ENCODE assay signal across 9 mouse cellular contexts in genomic region chr13:30003169-30003568, GRCm38 (mm10). TPM values are rescaled to one million over a fixed set of nuclear protein-coding genes. Genes with fewer than 3 reads are reported as not detected.
DNase-seq lines count a peak whose midpoint lies in the region; ATAC-seq and TF ChIP-seq lines count a peak whose summit lies in the region.
"Had no signal": no experiment of that assay in that cellular context is flagged by ENCODE, and none has a peak within 500 bp of the region (broad histone marks: within the 10 kb centered on the region; RNA-seq: fewer than 3 reads in every experiment).

No protein-coding gene starts in this region.

- no peaks in the 10 kb centered on the region for H3K27me3 ChIP-seq in kidney, postnatal 0 days (ENCODE audit: insufficient read depth, low read length)

- no peak overlapping the region for H3K27ac ChIP-seq in kidney, postnatal 0 days

- no peaks in the 10 kb centered on the region for H3K9me3 ChIP-seq in kidney, postnatal 0 days (replicated peaks; ENCODE audit: low read length)

- H3K4me3 ChIP-seq in kidney, postnatal 0 days (replicated peaks; ENCODE audit: low read depth, low read length) = no peak overlapping the region

- H3K4me1 ChIP-seq in kidney, postnatal 0 days (replicated peaks; ENCODE audit: insufficient read depth, low read length) = 0 out of 2 replicates have a peak, but pooled peaks cover 2% of the 10 kb centered on the region

- no peaks in the 10 kb centered on the region for H3K36me3 ChIP-seq in kidney, postnatal 0 days (ENCODE audit: insufficient read depth, low read length)

- WGBS in kidney, postnatal 0 days = 56% methylated on average over 11 of the region's 11 CpGs

- peak overlapping the region; percentile 10; the same call in 1 of the 2 replicates for H3K4me2 ChIP-seq in kidney, postnatal 0 days (ENCODE audit: low read length)

- ATAC-seq in kidney, postnatal 0 days (replicated peaks; ENCODE audit: low FRiP score, low read depth) = no peak
- peak; percentile 95 for ATAC-seq in CD4-positive, CD25-positive, alpha-beta regulatory T cell, adult 4 months
- peak; percentile 79 for ATAC-seq in monocyte, adult 5-6 weeks (replicated peaks; ENCODE audit: insufficient number of reproducible peaks, low FRiP score, low TSS enrichment, poor library complexity, severe bottlenecking)
- ATAC-seq: lung, postnatal 0 days had no signal

- no peak for DNase-seq in kidney, postnatal 0 days (ENCODE audit: low spot score)
- no peak for DNase-seq in kidney, adult 18-20 months
- peak; percentile 66 for DNase-seq in cerebellum, adult 8-10 months
- DNase-seq in adrenal gland, adult (ENCODE audit: inconsistent age in 2 of 2, low spot score in 1 of 2) = no peak
- DNase-seq in gastrocnemius, postnatal 36 days = no peak
- DNase-seq in thymus, postnatal 10 days (ENCODE audit: low spot score in 2 of 2) = no peak

- intact Hi-C loops in gastrocnemius, postnatal 36 days (cut with DNase I) = no loop called here

- no peak for TF ChIP-seq CTCF in kidney, postnatal 0 days (IDR thresholded peaks at IDR 0.05; ENCODE audit: low read depth)

- H3K9ac ChIP-seq in kidney, postnatal 0 days (ENCODE audit: low read depth, low read length) = no peak overlapping the region

RNA-seq across cellular contexts. Expression of gene E2f3, which starts 17.3 kb away (rescaled TPM):
- polyA plus RNA-seq in kidney, postnatal 0 days (2015; fragmentation: Nextera tagmentation; extraction: Ambion mirVana) = 8.2 and 9.2 TPM in 2 replicates
- 1 to 10 TPM; 2.8 to 3.8 TPM for polyA plus RNA-seq in CD4-positive, CD25-positive, alpha-beta regulatory T cell, adult 4 months (2017; shearing (Covaris generic))
- total RNA-seq in monocyte, adult 5-6 weeks (2017) = 2.8 to 3.4 TPM (median 3.0 TPM) in 3 replicates
- 1 to 10 TPM; 8.5 to 9.7 TPM for total RNA-seq in gastrocnemius, postnatal 36 days (2021)
